Mouse (Mus musculus) neural tube, embryonic 13.5 days (tissue): ENCODE results near the gene Sec31a. TPM values are rescaled to one million over a fixed set of nuclear protein-coding genes. Genes with fewer than 3 reads are reported as not detected.

ENCODE experiments used
- ATAC-seq: fragments of 200-750 bp; cut with Nextera tagmentation; 2 replicates; pipeline ENCODE4 v1.8.0; 2017; ENCODE audit warnings: low read depth, mild to moderate bottlenecking, moderate TSS enrichment, moderate library complexity
- H3K27ac ChIP-seq: fragments of 300-500 bp; sonication (generic); replicated peaks from 2 replicates; pipeline ENCODE4 v1.5.1; 2015; ENCODE audit warnings: moderate library complexity, mild to moderate bottlenecking, inconsistent platforms
- H3K27me3 ChIP-seq: fragments of 300-500 bp; sonication (generic); 2 replicates; pipeline ENCODE4 v1.6.1; 2015; ENCODE audit warnings: mild to moderate bottlenecking, inconsistent platforms
- H3K36me3 ChIP-seq: fragments of 300-500 bp; sonication (generic); 2 replicates; pipeline ENCODE4 v1.6.1; 2015; ENCODE audit warnings: mild to moderate bottlenecking, inconsistent platforms
- H3K4me1 ChIP-seq: fragments of 300-500 bp; sonication (generic); replicated peaks from 2 replicates; pipeline ENCODE4 v1.6.1; 2015; ENCODE audit warnings: inconsistent platforms
- H3K4me2 ChIP-seq: fragments of 300-500 bp; sonication (generic); 2 replicates; pipeline ENCODE4 v1.6.1; 2015; ENCODE audit warnings: inconsistent platforms, mild to moderate bottlenecking, moderate library complexity
- H3K4me3 ChIP-seq: fragments of 300-500 bp; sonication (generic); 2 replicates; pipeline ENCODE4 v1.5.1; 2015; ENCODE audit warnings: mild to moderate bottlenecking, inconsistent platforms
- H3K9ac ChIP-seq: fragments of 300-500 bp; sonication (generic); 2 replicates; pipeline ENCODE4 v1.6.1; 2015; ENCODE audit warnings: moderate library complexity, mild to moderate bottlenecking, inconsistent platforms
- H3K9me3 ChIP-seq: fragments of 300-500 bp; sonication (generic); 2 replicates; pipeline ENCODE4 v1.6.1; 2016; ENCODE audit warnings: inconsistent platforms
- WGBS: fragments of 180-500 bp; shearing (Covaris S2); methylation state at CpG from one replicate; pipeline ENCODE4 v1.1.7; 2015; 5-methylcytosine and 5-hydroxymethylcytosine counted together
- polyA plus RNA-seq: library from polyadenylated mRNA; unstranded; fragments of >200 nt; fragmentation: Nextera tagmentation; extraction: Ambion mirVana; gene quantifications from 2 replicates; pipeline ENCODE4 v1.2.1, GENCODE M21; 2015

Sec31a gene
- polyA plus RNA-seq, 1 experiment from 2014 or later: 106 TPM

GRCm38 (mm10) chr5:100341042-100341441 is 75.0 kb downstream of the Sec31a start:
- H3K27ac ChIP-seq: no peak overlapping the region
- ATAC-seq: no peak
- WGBS: 92% methylated on average over 7 of the region's 7 CpGs
- H3K4me3 ChIP-seq: no peak overlapping the region
- H3K4me1 ChIP-seq: peaks cover 10% of the 10 kb centered on the region
- no peaks in the 10 kb centered on the region for H3K27me3 ChIP-seq
- no peak overlapping the region for H3K4me2 ChIP-seq
- H3K36me3 ChIP-seq: no peaks in the 10 kb centered on the region
- no peaks in the 10 kb centered on the region for H3K9me3 ChIP-seq
- H3K9ac ChIP-seq: no peak overlapping the region

- no peak for ATAC-seq
Measured at GRCm38 (mm10) chr5:100337852-100338251, 78.2 kb downstream of the Sec31a start.

GRCm38 (mm10) chr5:100336876-100337275 is 79.2 kb downstream of the Sec31a start:
- no peaks in the 10 kb centered on the region for H3K36me3 ChIP-seq
- H3K4me2 ChIP-seq: no peak overlapping the region
- H3K4me3 ChIP-seq: no peak overlapping the region
- H3K27ac ChIP-seq: no peak overlapping the region
- H3K4me1 ChIP-seq: peaks cover 36% of the 10 kb centered on the region
- H3K27me3 ChIP-seq: no peaks in the 10 kb centered on the region
- 79% methylated on average over 7 of the region's 7 CpGs for WGBS
- H3K9me3 ChIP-seq: no peaks in the 10 kb centered on the region
- no peak overlapping the region for H3K9ac ChIP-seq
- no peak for ATAC-seq

More at GRCm38 (mm10) chr5:100337852-100338251, 78.2 kb downstream of the Sec31a start:
- H3K4me2 ChIP-seq: no peak overlapping the region
- H3K36me3 ChIP-seq: no peaks in the 10 kb centered on the region
- no peaks in the 10 kb centered on the region for H3K9me3 ChIP-seq
- peaks cover 30% of the 10 kb centered on the region for H3K4me1 ChIP-seq
- no peak overlapping the region for H3K9ac ChIP-seq
- H3K27ac ChIP-seq: no peak overlapping the region
- H3K4me3 ChIP-seq: no peak overlapping the region
- no peaks in the 10 kb centered on the region for H3K27me3 ChIP-seq
- 88% methylated on average over 4 of the region's 4 CpGs for WGBS

- Histone ChIP-seq H3K27ac (no peak overlapping the region), H3K9ac (no peak overlapping the region), H3K9me3 (no peaks in the 10 kb centered on the region), H3K27me3 (no peaks in the 10 kb centered on the region), H3K36me3 (no peaks in the 10 kb centered on the region), H3K4me2 (no peak overlapping the region), H3K4me3 (no peak overlapping the region), H3K4me1 (peaks cover 36% of the 10 kb centered on the region)
- WGBS: 75% methylated on average over 5 of the region's 5 CpGs
- ATAC-seq: no peak
Measured at GRCm38 (mm10) chr5:100335581-100336080, 80.4 kb downstream of the Sec31a start.

GRCm38 (mm10) chr5:100334686-100335085 is 81.3 kb downstream of the Sec31a start:
- H3K4me2 ChIP-seq: no peak overlapping the region
- no peak for ATAC-seq
- H3K4me1 ChIP-seq: peaks cover 36% of the 10 kb centered on the region
- H3K9me3 ChIP-seq: no peaks in the 10 kb centered on the region
- H3K27me3 ChIP-seq: no peaks in the 10 kb centered on the region
- H3K27ac ChIP-seq: no peak overlapping the region
- no peaks in the 10 kb centered on the region for H3K36me3 ChIP-seq
- no peak overlapping the region for H3K9ac ChIP-seq
- 20% methylated on average over 6 of the region's 6 CpGs for WGBS
- H3K4me3 ChIP-seq: no peak overlapping the region

GRCm38 (mm10) chr5:100333607-100334380 is 82.2 kb downstream of the Sec31a start:
- Histone ChIP-seq H3K4me2 (no peak overlapping the region), H3K27ac (no peak overlapping the region), H3K4me3 (no peak overlapping the region), H3K27me3 (no peaks in the 10 kb centered on the region), H3K9me3 (no peaks in the 10 kb centered on the region), H3K36me3 (no peaks in the 10 kb centered on the region), H3K4me1 (peaks cover 36% of the 10 kb centered on the region), H3K9ac (no peak overlapping the region)
- ATAC-seq: no peak
- WGBS: 60% methylated on average over 14 of the region's 14 CpGs

GRCm38 (mm10) chr5:100332300-100333004 is 83.6 kb downstream of the Sec31a start:
- Histone ChIP-seq H3K4me2 (no peak overlapping the region), H3K27me3 (no peaks in the 10 kb centered on the region), H3K4me1 (peaks cover 36% of the 10 kb centered on the region), H3K4me3 (no peak overlapping the region), H3K9me3 (no peaks in the 10 kb centered on the region), H3K36me3 (no peaks in the 10 kb centered on the region), H3K9ac (no peak overlapping the region), H3K27ac (no peak overlapping the region)
- 42% methylated on average over 8 of the region's 8 CpGs for WGBS
- peak; percentile 47; the same call in 1 of the 2 replicates for ATAC-seq

GRCm38 (mm10) chr5:100331636-100332035 is 84.4 kb downstream of the Sec31a start:
- H3K4me2 ChIP-seq: no peak overlapping the region
- WGBS: 79% methylated on average over 8 of the region's 8 CpGs
- no peak for ATAC-seq
- H3K4me3 ChIP-seq: no peak overlapping the region
- no peak overlapping the region for H3K9ac ChIP-seq
- H3K27ac ChIP-seq: no peak overlapping the region
- H3K4me1 ChIP-seq: peaks cover 33% of the 10 kb centered on the region
- H3K9me3 ChIP-seq: no peaks in the 10 kb centered on the region
- no peaks in the 10 kb centered on the region for H3K27me3 ChIP-seq
- no peaks in the 10 kb centered on the region for H3K36me3 ChIP-seq

- Histone ChIP-seq H3K27ac (no peak overlapping the region), H3K4me1 (no peaks in the 10 kb centered on the region; the same call in 1 of the 2 replicates), H3K9me3 (no peaks in the 10 kb centered on the region), H3K9ac (no peak overlapping the region), H3K4me2 (0 out of 2 replicates have a peak overlapping the region, but pooled peaks have one; percentile 13), H3K4me3 (no peak overlapping the region), H3K36me3 (no peaks in the 10 kb centered on the region), H3K27me3 (no peaks in the 10 kb centered on the region)
- WGBS: 1% methylated on average over 11 of the region's 11 CpGs
- peak; percentile 78 for ATAC-seq
Measured at GRCm38 (mm10) chr5:100322081-100322480, 94.0 kb downstream of the Sec31a start.

- Histone ChIP-seq H3K36me3 (no peaks in the 10 kb centered on the region), H3K27ac (no peak overlapping the region), H3K4me2 (no peak overlapping the region), H3K4me1 (no peaks in the 10 kb centered on the region; the same call in 1 of the 2 replicates), H3K9ac (no peak overlapping the region), H3K4me3 (no peak overlapping the region), H3K9me3 (no peaks in the 10 kb centered on the region), H3K27me3 (no peaks in the 10 kb centered on the region)
- no peak for ATAC-seq
- WGBS: 78% methylated on average over 7 of the region's 7 CpGs
Measured at GRCm38 (mm10) chr5:100317842-100318241, 98.2 kb downstream of the Sec31a start.

- H3K4me1 ChIP-seq: no peaks in the 10 kb centered on the region
- no peak overlapping the region for H3K4me3 ChIP-seq
- 86% methylated on average over 18 of the region's 18 CpGs for WGBS
- H3K27ac ChIP-seq: no peak overlapping the region
- H3K4me2 ChIP-seq: no peak overlapping the region
- no peaks in the 10 kb centered on the region for H3K9me3 ChIP-seq
- no peaks in the 10 kb centered on the region for H3K27me3 ChIP-seq
- no peaks in the 10 kb centered on the region for H3K36me3 ChIP-seq
- ATAC-seq: no peak
- no peak overlapping the region for H3K9ac ChIP-seq
Measured at GRCm38 (mm10) chr5:100317010-100317409, 99.0 kb downstream of the Sec31a start.

- no peak overlapping the region for H3K4me3 ChIP-seq
- no peaks in the 10 kb centered on the region for H3K9me3 ChIP-seq
- WGBS: 42% methylated on average over 3 of the region's 3 CpGs
- ATAC-seq: no peak
- no peaks in the 10 kb centered on the region for H3K27me3 ChIP-seq
- no peak overlapping the region for H3K4me2 ChIP-seq
- H3K27ac ChIP-seq: no peak overlapping the region
- H3K36me3 ChIP-seq: no peaks in the 10 kb centered on the region
- no peak overlapping the region for H3K9ac ChIP-seq
- no peaks in the 10 kb centered on the region for H3K4me1 ChIP-seq
Measured at GRCm38 (mm10) chr5:100315646-100316045, 100.4 kb downstream of the Sec31a start.
